Mouse (Mus musculus) cerebellum, adult 9-10 months (tissue): Measurements from ENCODE around the gene Poldip3.

Source experiments
- DNase-seq: peaks from one replicate; pipeline ENCODE4 v3.0.0; 2022

Poldip3 gene

DNA sequence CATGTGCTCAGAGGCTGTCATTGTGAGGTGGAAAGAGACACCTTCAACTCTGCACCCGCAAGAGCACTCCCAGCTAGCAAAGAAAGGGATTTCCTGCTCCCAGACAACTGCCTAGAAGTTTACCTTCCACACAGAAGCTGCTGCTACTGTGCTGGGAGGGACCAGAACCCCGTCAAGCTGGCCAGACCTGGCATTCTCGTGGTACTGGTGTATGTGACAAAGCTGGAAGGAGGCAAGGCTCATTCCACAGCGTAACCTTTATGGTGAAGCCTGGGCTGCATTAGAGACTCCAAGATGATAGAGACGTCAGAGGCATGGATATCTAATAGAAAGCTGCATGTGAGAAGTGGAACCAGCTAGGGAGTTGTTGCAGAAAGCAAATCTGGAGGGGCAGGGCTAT, 24.6 kb downstream of the Poldip3 start:
- DNase-seq: no peak

DNA sequence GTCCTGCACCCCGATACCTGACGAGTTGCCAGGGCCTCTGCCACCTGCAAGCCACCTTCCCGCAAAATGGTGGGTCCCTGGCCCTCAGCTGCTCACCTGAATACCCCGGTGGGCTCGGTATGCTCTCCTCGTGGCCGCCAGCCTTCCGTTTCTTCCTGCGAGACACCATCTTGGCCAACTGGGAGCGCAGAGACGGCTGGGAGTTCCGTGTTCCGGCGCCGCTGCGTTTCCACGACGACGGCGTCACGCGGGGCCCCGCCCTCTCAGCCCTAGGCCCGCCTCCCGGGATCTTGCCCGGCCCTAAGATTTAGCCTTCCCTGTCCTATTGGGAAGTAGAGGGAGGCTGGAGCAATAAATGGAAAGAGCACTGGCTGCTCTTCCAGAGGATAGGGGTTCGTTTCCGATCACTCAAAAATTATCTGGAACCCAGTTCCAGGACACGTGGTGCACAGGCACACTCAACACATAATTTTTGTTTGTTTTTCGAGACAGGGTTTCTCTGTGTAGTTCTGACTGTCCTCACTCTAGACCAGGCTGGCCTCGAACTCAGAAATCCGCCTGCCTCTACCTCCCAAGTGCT, 26.5 kb downstream of the Poldip3 start, which contains the start of gene Rrp7a:
Rrp7a (minus strand) TSS at position 236 of the 580 bp plus-strand sequence.
- peak; percentile 88 for DNase-seq

DNA sequence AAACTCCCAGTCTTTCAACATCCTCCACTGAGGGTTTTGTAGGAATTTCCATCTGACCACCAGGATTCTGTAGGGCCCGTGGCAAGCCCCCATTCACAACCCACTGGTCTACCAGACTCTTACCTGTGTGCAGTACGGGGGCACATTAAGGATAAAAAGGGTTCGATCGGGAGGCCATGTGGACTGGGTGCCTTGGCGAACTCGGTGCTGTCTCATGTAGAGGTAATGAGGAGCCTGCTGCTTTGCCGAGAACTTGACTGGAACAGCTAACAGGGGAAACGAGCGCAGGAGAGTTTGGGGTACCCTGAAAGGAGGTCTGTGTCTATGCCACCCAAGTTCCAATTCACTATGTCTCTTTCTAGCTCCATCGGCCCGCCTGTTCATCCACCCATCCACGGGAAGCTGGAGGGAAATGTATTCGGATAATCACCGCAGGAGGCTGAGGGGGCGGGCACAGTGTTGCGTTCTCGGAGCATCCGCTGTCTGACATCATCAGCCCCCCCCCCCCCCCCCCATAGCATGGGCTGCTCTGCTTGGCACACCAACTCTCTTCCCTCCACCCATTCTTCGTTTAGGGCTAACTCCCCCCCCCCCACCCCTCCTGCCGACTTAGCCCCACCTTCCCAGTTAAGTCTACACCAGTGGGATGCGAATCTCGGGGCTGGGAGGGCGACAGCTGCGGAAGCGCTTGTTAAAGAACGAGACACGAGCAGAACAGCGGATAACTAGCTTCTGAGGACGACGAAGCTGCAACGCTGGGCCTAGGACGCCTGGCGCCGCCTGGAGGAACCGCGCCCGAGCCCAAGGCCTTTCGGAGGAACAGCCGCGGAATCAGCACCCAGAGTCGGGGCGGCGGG, 27.2 kb downstream of the Poldip3 start:
- DNase-seq: peak; percentile 59

DNA sequence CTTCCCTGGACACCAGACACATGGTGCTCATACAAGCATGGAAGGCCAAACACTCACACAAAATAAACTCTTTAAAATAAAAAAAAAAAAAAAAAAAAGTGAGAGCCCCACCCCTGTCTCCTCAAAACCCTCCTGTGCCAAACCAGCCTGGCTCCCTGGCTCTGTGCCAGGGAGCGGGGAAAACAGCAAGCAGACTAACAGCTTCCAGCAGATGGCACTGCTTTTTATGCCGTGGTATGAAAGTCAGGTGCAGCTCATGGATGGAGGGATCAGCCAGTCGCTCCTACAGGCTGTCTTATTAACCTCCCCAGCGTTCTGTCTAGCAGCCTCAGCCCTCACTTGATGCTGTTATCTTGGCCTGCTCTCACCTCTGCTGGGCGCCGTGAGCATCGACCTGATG, 30.8 kb downstream of the Poldip3 start:
- peak; percentile 72 for DNase-seq

DNA sequence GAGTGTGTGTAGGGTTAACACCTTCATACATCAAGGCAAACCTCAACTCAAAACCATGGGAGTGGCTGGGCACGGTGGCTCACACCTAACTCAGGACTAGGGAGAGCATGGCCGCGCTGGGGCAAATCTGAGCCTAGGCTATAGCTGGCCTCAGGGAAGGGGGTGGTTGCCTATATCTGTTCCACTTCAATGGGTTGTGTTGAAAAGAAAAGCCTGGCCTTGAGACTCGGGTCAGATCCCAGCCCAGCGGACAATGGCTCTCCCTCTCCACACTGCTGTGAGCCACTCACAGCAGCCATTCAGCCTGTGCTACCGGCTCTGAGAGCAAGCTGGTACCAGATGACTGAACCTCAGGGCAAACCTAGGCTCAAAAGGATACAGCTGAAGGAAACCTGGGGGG, 34.1 kb downstream of the Poldip3 start:
- DNase-seq: no peak

DNA sequence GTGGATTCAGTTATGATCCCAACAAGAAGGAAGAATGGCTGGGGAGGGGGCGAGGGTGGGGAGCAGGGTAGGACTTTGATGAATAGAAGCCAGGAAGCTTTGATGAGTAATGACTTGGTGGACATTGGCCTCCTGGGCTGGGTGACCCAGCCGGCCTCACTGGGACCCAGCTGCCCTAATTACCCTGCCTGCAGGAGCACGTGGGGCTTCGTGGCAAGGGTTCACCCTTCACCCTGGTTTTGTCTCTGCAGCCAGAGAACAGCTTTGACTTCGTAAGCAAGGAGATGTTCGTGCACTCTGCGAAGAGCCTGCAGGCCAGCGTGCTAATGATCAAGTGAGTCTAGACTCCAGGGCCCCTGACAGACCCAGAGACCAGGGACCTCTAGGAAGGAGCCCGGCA, 35.1 kb downstream of the Poldip3 start:
- no peak for DNase-seq

DNA sequence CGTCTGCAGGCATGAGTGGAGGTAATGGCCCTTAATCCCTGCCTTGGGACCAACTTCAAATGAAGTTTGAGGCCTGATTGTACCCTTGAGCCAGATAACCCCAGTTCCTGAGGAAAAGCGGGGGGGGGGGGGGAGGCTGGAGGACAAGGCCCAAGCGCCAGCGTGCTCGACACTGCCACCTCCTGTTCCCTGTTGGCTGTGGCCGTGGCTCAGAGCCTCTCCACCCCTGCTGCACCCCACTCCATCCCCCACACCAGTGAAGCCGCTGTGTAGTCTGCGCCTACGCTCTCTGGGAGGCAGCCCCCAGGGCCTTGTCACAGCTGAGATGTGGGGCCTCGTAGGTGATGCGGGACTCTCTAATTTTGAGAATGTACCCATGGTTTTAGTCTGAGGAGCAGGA, 36.3 kb downstream of the Poldip3 start:
- DNase-seq: no peak

DNA sequence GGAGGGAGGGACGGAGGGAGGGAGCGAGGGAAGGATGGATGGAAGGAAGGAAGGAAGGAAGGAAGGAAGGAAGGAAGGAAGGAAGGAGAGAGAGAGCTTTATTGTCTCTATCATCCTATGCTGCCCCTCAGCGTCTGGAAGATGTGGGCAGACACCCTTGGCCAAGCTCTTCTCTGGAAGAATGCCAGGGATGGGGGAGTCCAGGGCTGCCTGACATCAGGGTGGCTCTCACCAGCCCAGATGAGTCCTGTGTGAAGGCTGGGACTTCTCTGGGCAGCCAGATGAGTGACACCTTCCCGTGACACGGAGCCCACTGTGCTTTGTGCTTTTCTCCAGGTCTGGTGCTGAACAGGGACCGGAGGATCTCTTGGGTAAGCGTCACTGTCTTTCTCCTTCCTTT, 37.3 kb downstream of the Poldip3 start:
- no peak for DNase-seq

DNA sequence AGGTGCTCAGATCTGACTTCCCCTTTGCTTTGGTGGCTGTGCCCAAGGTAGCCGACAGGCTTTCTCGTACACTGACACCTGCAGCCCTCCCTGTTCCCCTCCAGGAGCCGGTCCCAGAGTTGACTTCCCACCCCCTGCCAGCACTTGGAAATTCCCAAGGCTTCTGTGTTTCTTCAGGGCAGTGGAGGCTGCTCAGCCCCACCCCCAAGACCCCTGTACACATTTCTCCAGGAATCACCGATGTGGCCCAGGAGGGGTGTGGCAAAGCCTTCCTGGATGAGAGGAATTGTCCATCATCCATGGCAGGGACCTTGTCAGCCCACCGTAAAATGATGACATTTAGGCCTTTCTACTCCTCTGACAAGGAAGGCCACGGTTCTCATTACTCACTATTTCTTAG, 37.9 kb downstream of the Poldip3 start:
- no peak for DNase-seq

DNA sequence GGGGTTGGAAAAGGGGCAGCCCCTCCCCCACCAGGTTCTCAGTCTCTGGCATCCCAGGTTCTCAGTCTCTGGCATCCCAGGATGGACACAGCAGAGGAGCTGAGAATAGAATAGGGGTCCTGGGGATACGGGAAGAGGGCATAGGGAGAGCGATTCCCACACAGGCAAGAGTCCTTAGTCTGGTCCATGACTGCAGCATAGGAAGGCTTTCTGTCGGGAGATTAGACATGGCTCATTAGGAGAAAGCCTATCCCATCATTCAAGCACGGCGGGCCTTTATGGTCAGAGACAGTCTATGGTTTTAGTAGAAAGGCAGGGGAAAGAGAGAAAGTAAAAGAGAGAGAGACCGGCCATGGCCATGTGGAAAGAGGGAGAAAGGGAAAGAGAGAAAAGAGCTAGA, 41.4 kb downstream of the Poldip3 start:
- no peak for DNase-seq

DNA sequence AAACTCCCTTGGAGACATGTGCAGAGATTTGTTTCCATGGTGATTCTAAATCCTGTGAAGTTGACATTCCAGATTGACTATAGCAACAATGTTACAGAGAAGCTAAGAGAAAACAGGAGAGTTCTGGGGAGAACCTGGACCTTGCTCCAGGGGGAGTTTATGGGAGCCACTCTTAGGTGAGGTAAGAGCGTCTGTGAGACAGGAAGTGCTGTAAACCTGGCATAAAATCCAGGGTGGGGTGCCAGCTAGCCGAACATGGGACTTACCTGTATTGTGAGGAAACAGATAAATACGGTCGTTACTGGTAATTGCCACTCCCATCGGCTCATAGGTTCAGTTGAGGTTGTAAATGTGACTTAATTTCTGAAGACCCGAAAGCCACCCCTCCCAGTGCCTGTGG, 42.8 kb downstream of the Poldip3 start:
- no peak for DNase-seq

DNA sequence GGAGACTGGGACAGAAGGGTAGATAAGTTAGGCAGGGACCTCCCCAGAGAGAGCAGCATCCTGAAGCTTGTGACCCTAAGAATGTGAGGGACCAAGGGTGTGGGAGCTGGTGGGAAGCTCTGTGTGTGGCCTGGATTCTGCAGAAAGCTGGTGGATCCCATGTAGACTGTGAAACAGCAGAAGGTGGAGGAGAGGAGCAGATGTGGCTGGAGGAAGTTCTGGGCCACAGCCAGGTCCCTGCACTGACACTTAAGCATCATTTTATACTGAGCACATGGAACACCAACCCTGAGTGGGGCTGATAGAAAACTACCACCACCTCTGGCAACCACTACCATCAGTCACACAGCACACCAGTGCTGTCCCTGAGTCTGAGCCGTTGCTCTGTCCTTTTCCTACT, 46.1 kb downstream of the Poldip3 start:
- no peak for DNase-seq

DNA sequence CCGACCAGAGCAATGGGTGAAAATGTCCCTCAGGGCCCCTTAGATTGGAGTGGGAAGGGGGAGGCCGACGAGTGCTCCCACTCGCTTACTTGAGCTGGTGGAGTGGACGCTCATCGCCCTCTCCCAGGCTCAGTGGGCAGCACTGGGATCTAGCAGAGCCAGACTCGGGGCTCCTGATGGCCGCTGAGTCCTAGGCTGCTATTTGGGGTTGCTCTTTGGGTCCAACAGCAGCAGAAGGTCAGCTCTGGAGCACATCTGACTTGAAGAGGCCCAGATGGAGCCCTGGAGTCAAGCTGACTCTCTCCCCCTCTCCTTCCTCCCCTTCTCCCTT, 48.9 kb downstream of the Poldip3 start:
- no peak for DNase-seq

DNA sequence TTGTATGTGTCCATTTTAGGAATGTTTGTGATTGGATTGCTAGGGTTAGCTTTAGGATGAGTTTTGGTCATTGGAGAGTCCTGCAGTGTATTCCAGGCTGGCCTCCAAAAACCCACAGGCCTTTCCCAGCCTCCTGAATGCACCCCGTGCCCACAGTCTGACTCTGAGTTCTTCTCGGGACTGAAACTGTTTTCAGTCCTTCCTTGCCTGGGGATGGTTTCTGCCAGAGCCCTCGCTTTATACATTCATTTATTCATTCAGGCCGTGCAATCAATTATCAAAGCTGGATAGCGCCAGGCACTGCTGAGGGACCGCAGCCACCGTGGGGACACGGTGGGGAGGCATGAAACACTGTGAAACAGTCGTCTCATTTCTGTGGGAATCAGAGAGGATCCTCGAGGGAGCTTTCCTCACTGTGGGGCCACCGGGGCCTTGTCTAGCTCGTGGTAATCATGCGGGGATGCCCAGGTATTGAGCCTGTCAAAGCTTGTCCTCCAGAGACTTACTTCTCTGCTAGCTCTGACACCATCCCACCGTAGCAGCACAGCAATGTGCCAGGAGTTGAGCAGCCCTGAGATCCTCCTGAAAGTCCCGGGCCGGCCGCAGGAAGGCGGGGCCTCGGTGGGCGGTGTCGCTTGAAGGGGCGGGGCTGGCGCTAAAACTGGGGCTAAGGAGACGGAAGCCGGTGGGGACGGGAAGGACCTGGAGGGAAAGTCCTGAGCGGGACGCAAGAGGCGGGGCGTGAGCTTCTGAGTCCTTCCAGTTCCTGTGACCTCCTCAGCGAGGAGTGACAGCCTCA, 49.5 kb downstream of the Poldip3 start:
- peak; percentile 10 for DNase-seq

DNA sequence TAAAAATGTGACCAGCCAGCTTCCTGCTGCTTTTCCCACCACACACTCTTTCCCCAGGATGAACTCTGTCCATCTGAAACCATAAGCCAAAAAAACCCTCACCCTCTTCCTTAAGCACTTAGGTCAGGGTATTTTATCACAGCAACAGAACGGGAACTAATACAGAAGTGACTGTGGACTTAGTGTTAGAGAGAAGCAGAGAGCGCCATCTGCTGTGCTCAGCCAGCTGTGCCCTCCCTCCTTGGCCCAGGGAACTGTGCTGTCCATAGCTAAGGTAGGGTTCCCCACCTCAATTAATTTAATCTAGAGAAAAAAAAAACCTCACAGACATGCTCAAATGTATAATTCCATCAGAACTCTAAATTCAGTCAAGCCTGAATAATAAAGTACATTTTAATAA, 53.2 kb downstream of the Poldip3 start:
- DNase-seq: no peak

DNA sequence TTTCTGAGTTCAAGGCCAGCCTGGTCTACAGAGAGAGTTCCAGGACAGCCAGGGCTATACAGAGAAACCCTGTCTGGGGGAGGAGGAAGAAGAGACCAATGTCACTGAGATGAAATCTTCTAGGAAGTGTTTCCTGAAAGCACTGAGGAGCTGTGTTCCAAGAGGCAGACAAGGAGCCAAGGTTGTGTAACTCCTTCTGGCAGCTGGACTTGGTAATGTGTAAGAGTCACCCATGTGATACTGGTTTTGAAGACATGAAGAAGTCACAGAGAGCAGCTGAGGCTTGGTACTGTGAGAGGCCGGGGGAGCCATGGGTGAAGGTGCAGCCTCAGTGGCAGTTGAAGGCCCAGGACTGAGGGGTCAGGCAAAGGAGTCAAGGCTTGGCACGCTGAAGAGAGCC, 55.5 kb downstream of the Poldip3 start:
- no peak for DNase-seq

DNA sequence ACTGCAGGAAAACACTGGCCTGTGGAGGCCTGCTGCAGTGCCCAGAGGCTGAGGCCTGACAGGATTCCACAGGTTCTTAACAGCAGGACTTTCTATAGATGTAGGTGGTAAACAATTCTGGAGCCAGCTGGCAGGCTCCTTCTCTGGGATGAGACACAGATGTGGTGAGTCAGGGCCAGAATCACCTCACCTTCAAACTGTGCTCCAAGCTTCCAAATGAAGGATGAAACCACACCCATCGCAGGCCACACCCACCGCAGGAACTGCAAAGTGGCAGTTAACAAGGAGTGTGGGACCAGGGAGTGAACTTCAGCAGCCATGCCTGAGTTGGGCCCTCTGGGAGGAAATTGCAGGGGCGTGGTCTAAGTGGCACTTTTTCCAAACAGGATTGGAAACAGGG, 58.3 kb downstream of the Poldip3 start:
- DNase-seq: no peak

DNA sequence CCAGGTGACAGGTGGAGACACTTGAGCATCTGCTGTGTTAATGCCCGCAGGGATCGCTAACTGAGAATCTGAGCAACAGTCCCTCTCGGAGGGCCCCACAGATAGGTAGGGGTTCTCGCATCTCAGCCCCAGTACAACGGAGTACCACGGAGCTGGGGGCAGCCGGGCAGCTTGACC, 59.9 kb downstream of the Poldip3 start, which contains the start of gene Serhl:
Serhl (plus strand) TSS at position 78 of the 177 bp plus-strand sequence.
- no peak for DNase-seq

DNA sequence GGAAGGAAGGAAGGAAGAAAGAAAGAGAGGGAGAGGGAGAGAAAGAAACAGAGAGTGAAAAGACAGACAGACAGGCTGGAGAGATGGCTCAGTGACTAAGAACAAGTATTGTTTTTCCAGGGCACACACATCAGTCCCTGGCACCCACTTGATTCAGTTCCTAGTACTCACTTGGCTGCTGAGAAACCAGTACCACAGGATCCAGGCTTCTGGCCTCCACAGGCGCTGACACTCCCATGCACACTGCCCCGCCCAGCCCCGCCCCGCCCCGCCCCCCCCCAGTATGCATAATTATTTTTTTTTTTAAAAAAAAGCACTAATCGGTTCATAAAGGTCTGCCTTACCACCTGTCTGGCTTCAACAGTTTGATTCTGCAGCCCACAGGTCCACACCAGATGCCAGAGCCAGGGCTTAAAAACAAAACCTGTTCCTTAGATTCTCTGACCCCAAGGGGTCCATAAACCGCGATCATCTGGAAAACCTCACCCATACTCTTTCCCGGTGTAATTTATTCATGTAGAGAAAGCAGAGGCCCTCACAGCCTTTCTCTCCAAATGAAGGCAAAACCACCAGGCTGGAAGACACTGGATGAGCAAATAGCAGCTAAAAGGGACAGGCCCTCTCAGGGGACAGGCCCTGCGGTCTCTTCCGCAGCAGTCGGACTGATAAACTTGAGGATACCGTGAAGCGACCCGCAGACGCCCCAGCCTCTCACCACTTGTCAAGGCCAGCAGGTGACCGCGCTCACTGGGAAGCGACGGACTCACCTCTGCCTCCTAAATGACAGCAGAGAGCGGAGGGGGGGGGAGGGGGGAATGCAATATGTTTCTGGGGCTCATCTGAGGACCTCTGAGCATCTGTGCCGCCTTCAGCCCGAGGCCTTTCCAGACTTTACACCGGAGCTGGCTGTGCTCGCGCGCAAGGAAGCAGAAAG, 60.4 kb downstream of the Poldip3 start:
- DNase-seq: no peak

DNA sequence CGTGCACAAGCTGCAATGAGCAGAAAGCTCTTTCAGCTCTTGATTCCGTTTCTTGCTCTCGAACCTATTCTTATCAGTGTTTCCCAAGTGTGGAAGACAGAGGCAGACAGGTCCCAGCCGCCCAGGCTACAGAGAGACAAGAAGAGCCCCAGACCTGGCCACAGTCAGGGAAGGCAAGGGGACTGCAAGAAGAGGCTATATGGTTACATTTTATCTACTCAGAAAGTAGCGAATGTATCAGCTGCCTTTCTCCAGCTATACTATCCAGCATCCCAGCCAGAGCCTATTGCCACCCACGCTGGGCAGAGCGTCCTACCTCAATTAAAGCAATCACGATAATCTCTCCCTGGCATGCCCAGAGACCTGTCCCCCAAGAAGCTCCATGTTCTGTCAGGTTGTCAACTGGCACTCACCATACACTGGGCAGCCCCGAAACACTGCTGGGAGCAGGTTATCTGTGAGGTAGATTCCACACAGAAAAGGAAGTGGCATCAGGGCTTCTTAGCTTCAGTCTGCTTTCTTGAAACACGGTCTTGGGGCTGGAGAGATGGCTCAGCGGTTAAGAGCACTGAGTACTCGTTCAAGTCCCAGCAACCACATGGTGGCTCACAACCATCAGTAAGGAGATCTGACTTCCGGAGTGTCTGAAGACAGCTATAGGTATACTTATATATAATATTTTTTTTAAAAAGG, 62.4 kb downstream of the Poldip3 start:
- DNase-seq: no peak

DNA sequence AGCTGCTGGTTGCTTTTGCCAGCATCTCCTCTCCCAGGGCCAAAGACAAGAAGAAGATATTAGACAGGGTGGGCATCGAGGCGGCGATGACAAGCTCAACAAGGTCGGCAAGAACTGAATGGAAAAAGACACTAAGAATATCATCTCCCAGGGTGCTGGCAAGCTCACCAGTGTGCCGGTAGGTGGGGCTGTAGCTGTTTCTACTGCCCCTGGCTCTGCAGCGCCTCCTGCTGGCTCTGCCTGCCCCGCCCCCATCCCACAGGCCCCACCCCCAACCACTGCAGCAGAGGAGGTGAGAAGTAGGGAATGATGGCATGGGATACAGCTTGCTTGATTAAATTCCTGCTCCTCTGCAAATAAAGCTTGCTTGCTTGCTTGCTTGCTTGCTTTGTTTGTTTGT, 63.3 kb downstream of the Poldip3 start:
- no peak for DNase-seq

DNA sequence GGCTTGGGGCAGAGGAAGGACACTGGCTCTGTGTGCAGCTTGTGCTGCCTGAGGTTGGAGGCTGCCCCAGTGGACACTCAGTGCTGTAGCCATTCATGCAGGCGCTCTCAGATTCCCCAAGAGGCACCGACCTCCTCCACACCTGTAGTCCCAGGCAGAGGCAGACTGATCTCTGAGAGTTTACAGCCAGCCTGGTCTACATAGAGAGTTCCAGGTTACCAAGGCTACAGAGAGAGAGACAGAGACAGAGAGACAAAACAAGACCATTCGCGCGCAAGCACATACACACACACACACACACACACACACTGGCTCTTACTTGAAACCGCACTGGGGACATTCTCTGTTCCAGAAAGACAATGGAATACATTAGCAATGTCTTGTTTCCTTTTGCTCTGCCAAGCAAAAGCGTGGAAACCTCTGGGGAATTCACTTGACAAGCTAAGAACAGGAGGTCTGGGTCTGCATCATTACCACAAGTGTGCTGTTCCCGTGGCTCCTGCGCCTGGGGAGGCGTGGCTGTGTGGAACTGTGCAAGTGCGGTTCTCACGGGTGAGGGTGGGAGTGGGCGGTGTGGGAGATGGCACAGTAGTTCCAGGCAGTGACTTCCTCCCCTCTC, 65.1 kb downstream of the Poldip3 start:
- DNase-seq: no peak
